Mouse (Mus musculus): ENCODE measurements at regions not wholly inside any gene's neighbourhood (a gene's known extent, or its start where the extent isn't known, plus 50 kb on each side); places are given as distances from the start of the nearest gene placed in this dataset.

DNA sequence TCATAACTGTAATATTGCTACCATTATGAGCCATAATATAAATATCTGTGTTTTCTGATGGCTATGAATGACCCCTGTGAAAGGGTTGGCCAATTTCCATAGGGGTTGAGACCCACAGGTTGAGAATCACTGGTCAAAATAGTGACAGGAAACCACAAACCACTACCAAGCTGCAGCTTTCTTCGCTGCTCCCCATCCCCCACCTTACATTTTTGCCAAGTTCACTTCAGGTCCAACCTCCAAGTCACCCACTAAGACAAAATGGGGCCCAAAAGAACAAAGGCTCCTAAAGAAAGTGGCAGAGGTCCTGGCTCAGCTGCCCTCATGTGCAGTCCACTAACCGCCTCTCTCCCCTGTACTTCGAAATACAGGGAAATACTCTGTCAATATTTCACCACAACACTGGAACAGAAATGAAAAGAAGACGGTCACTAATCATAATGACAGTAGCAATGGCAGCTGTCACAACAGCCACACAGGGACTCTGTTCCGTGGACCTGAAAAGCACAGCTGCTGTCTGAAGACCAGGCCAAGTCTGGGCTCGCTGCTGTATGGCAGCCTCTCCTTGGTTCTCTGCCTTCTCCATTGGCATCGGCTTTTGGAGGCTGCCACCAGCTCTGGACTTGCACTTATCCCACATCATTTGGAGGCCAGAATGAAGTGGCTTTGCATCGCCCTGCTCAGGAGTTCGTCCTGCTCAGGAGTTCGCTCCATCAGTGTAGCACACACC is 257.3 kb upstream of the Kdm8 start:
- TF ChIP-seq MAX (IDR thresholded peaks at IDR 0.05) (no peak), CTCF (IDR thresholded peaks at IDR 0.05; ENCODE audit: control insufficient read depth, insufficient read depth, insufficient read length) (no peak), USF1 (IDR thresholded peaks at IDR 0.05; ENCODE audit: low read depth) (no peak), CEBPB (IDR thresholded peaks at IDR 0.05; ENCODE audit: low read depth) (no peak), FOSL1 (IDR thresholded peaks at IDR 0.05; ENCODE audit: insufficient read depth, low read length, poor library complexity, severe bottlenecking) (no peak)

All from C2C12 (cell line).